Mouse (Mus musculus) bone marrow macrophage, adult 2 months (primary cell): ENCODE measurements around the gene Igf2r. TPM values are rescaled to one million over a fixed set of nuclear protein-coding genes. Genes with fewer than 3 reads are reported as not detected.

Experiments
- H3K27ac ChIP-seq: 2 replicates; pipeline ENCODE4 v1.5.1; 2012; ENCODE audit warnings: low read depth, low read length; ENCODE audit not compliant: insufficient read depth
- H3K4me1 ChIP-seq: 2 replicates; pipeline ENCODE4 v1.6.1; 2012; ENCODE audit warnings: low read length; ENCODE audit not compliant: control insufficient read depth, insufficient read depth
- H3K4me3 ChIP-seq: 2 replicates; pipeline ENCODE4 v1.5.1; 2012; ENCODE audit warnings: mild to moderate bottlenecking, low read length, moderate library complexity; ENCODE audit not compliant: insufficient read depth
- CTCF ChIP-seq: IDR thresholded peaks from 2 replicates; pipeline ENCODE4 v1.5.1; 2012; ENCODE audit warnings: low read depth, mild to moderate bottlenecking, low read length, moderate library complexity
- POLR2A ChIP-seq: IDR thresholded peaks from 2 replicates; pipeline ENCODE4 v1.6.1; 2012; ENCODE audit warnings: mild to moderate bottlenecking, low read depth, low read length, borderline replicate concordance
- polyA plus RNA-seq: library from polyadenylated mRNA; stranded (reverse); fragments of >200 nt; gene quantifications from 2 replicates; pipeline ENCODE4 v1.2.4, GENCODE M21; 2012; ENCODE audit not compliant: missing spikeins, insufficient read depth, insufficient read length

Gene Igf2r
- polyA plus RNA-seq, 1 experiment: 36.5 TPM

- no peak overlapping the region for H3K27ac ChIP-seq
- H3K4me3 ChIP-seq: no peak overlapping the region
- TF ChIP-seq CTCF (no peak), POLR2A (no peak)
- no peaks in the 10 kb centered on the region for H3K4me1 ChIP-seq
Measured at GRCm38 (mm10) chr17:12673871-12674270, 95.6 kb downstream of the Igf2r start.

DNA sequence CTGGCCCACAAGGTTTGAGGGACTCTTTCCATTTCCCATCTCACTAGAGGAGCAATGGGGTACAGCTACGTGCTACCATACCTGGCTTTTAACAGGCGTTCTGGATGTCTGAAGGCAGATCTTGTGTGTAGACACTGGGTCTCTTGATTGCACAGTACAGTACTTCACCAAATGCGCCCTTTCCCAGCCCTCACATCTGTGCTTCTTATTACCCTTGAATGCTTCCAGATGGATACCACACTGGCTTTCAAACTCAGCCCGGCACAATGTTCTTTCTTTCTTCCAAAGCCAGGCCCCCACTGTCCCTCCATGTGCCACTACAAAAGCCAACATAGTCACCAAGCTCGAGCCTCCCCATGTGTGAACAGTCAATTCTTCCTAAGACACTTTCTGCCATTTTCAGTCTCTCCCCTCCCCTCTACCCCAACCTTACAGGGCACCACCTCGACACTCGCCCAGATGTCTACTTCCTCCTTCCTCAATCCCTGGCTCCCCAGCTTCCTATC, 97.1 kb downstream of the Igf2r start:
- H3K27ac ChIP-seq: no peak overlapping the region
- no peaks in the 10 kb centered on the region for H3K4me1 ChIP-seq
- no peak for TF ChIP-seq POLR2A
- TF ChIP-seq CTCF: no peak
- no peak overlapping the region for H3K4me3 ChIP-seq

DNA sequence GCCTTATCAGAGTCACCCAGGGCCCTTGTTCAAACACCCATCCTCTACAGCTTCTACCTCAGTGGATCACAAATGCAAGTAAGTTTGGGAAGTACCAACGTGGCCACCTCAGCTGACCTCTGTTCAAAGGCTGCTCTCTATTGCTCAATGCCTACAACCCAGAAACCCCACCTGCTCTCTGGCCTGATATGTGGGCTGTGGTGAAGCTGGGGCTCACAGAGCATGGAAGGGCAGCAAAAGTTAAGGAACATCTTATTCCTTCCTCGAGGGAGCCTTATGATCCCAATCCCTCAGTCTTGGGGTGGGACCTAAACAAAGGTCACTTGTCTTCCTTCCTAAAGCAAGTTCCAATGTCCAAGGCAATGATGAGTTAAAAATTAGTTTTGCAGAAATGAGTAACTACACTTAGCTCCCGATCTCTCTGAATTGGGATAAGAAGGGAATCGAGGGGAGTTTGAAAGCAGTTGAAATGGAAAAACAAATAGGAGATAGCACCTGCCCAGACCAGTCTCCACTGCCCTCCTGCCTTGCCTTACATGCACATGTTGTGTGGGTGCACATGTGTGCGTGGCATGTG, 98.3 kb downstream of the Igf2r start:
- TF ChIP-seq CTCF: no peak
- TF ChIP-seq POLR2A: no peak
- H3K4me3 ChIP-seq: no peak overlapping the region
- no peak overlapping the region for H3K27ac ChIP-seq
- no peaks in the 10 kb centered on the region for H3K4me1 ChIP-seq

- Histone ChIP-seq H3K27ac (no peak overlapping the region), H3K4me3 (no peak overlapping the region), H3K4me1 (no peaks in the 10 kb centered on the region)
- no peak for TF ChIP-seq CTCF
- TF ChIP-seq POLR2A: no peak
Measured at GRCm38 (mm10) chr17:12669363-12669679, 100.1 kb downstream of the Igf2r start.

GRCm38 (mm10) chr17:12668478-12669362, 100.7 kb downstream of the Igf2r start:
- TF ChIP-seq POLR2A: no peak
- no peak for TF ChIP-seq CTCF
- H3K4me3 ChIP-seq: no peak overlapping the region
- H3K27ac ChIP-seq: no peak overlapping the region
- no peaks in the 10 kb centered on the region for H3K4me1 ChIP-seq

DNA sequence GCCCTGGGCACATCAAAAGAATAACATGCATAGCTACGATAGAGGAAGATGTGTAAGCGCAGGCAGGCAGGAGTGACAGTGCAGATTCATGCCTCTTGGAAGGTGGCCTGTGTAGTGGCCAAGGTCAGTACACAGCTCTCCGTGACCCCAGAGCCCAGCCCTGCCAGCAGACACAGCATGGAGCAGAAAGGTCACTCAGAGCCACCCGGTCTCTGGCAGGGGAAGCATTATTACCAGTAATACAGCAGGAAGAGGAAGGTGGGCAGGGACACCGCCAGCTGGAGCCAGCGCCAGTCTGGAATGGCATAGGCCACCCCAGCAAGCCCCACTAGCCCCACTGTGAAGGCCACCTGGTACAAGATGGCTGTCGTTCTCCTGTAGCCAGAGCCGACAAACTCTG, 105.3 kb downstream of the Igf2r start:
- H3K27ac ChIP-seq: no peak overlapping the region
- H3K4me1 ChIP-seq: no peaks in the 10 kb centered on the region
- TF ChIP-seq CTCF (no peak), POLR2A (no peak)
- H3K4me3 ChIP-seq: no peak overlapping the region

- Histone ChIP-seq H3K4me1 (peaks cover under 1% of the 10 kb centered on the region), H3K27ac (no peak overlapping the region), H3K4me3 (no peak overlapping the region)
- TF ChIP-seq POLR2A (no peak), CTCF (no peak)
Measured at GRCm38 (mm10) chr17:12660572-12661260, 108.7 kb downstream of the Igf2r start.

- H3K4me3 ChIP-seq: no peak overlapping the region
- no peak overlapping the region for H3K27ac ChIP-seq
- no peak for TF ChIP-seq POLR2A
- no peak for TF ChIP-seq CTCF
- H3K4me1 ChIP-seq: peaks cover 6% of the 10 kb centered on the region
Measured at GRCm38 (mm10) chr17:12659233-12659632, 110.2 kb downstream of the Igf2r start.

DNA sequence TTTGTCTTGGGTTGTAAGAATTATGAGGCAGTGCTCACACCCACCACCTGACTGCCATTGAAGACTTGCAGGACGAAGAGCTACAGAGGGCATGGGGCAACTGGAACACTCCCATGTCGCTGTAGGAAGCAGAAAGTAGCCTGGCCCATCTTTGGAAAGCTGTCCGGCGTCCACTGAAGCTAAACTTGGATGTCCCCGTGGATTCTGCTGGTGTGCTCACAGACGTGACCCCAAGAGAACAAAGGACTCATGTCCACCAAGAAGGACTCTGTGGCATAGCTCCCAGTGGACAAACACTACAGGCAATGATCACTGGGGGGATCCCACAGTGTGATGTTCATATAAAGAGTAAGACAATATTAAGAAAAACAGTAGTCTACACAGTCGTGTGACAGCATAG, 110.7 kb downstream of the Igf2r start:
- H3K4me1 ChIP-seq: peaks cover 6% of the 10 kb centered on the region
- no peak overlapping the region for H3K4me3 ChIP-seq
- H3K27ac ChIP-seq: no peak overlapping the region
- TF ChIP-seq POLR2A: no peak
- no peak for TF ChIP-seq CTCF

- H3K27ac ChIP-seq: no peak overlapping the region
- TF ChIP-seq POLR2A (no peak), CTCF (no peak)
- H3K4me1 ChIP-seq: peaks cover 6% of the 10 kb centered on the region
- no peak overlapping the region for H3K4me3 ChIP-seq
Measured at GRCm38 (mm10) chr17:12655826-12656225, 113.6 kb downstream of the Igf2r start.
